Mouse (Mus musculus): Measurements from ENCODE around the gene Bcam. TPM values are rescaled to one million over a fixed set of nuclear protein-coding genes. Genes with fewer than 3 reads are reported as not detected.

Bcam gene
- total and polyA plus RNA-seq, 3 experiments, result 3.0 to 10.9 (median 4.8) TPM

DNA sequence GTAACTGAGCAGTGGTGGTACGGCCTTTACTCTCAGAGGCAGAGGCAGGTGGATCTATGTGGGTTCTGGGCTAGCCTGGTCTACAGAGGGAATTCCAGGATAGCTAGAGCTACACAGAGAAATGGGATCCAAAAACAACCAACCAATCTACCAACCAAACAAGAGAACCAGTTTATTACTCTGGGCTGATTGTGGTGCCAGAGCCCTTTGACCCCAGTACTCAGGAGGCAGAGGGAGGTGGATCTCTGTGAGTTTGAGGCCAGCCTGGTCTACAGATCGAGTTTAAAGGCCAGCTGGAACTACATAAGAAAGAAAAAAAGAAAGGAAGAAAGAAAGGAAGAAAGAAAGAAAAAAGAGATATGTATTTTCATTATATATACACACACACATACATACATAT lies 24.4 kb upstream of the Bcam start:
- TF ChIP-seq UBTF (IDR thresholded peaks at IDR 0.05; ENCODE audit: low read depth, low read length) (no peak), NELFE (IDR thresholded peaks at IDR 0.05; ENCODE audit: low read depth, low read length) (no peak), HCFC1 (IDR thresholded peaks at IDR 0.05; ENCODE audit: low read depth, low read length) (no peak), MYC (IDR thresholded peaks at IDR 0.05; ENCODE audit: low read depth, low read length) (no peak), TCF12 (IDR thresholded peaks at IDR 0.05; ENCODE audit: low read depth, low read length) (no peak), CHD1 (IDR thresholded peaks at IDR 0.05; ENCODE audit: low read depth, low read length) (no peak), MAZ (IDR thresholded peaks at IDR 0.05; ENCODE audit: low read depth, low read length) (no peak), USF2 (conservative IDR thresholded peaks at IDR 0.05; ENCODE audit: low read depth, low read length) (no peak), POLR2AphosphoS2 (IDR thresholded peaks at IDR 0.05; ENCODE audit: low read depth, low read length) (no peak), ZNF384 (IDR thresholded peaks at IDR 0.05; ENCODE audit: low read depth, low read length) (no peak), E2F4 (IDR thresholded peaks at IDR 0.05; ENCODE audit: insufficient replicate concordance, low read depth, low read length) (no peak), ZKSCAN1 (IDR thresholded peaks at IDR 0.05; ENCODE audit: borderline replicate concordance, low read depth, low read length) (no peak), ELF1 (IDR thresholded peaks at IDR 0.05; ENCODE audit: low read depth, low read length) (no peak), TBP (conservative IDR thresholded peaks at IDR 0.05; ENCODE audit: low read depth, low read length) (no peak), MXI1 (IDR thresholded peaks at IDR 0.05; ENCODE audit: low read depth, low read length) (no peak), ZMIZ1 (IDR thresholded peaks at IDR 0.05; ENCODE audit: low read depth, low read length) (no peak)
- H3K4me2 ChIP-seq (ENCODE audit: insufficient read depth, low read depth, poor library complexity, severe bottlenecking), result no peak overlapping the region
- in situ Hi-C loops (cut with MboI; ENCODE audit: low pct_ligation_motif_present, low pct_unique_long_range_greater_than_20kb, low sequenced_read_pairs), result no loop called here
- no peaks in the 10 kb centered on the region for H3K9me3 ChIP-seq (replicated peaks; ENCODE audit: low read length)
- H3K36me3 ChIP-seq (replicated peaks in 1 of 2; ENCODE audit: control insufficient read depth in 1 of 2, insufficient read depth in 1 of 2, low read length in 1 of 2), result no peaks in the 10 kb centered on the region
- H3K9ac ChIP-seq (ENCODE audit: insufficient read depth, low read depth), result no peak overlapping the region
- no peak for DNase-seq (ENCODE audit: extremely low read depth)
- peaks cover 14 to 47% of the 10 kb centered on the region in 2 experiments for H3K4me1 ChIP-seq (ENCODE audit: control insufficient read depth in 1 of 2, insufficient read depth in 2 of 2)
- dilution Hi-C loops (cut with MboI; ENCODE audit: extremely low pct_ligation_motif_present, extremely low pct_unique_long_range_greater_than_20kb, low sequenced_read_pairs), result no loop called here
- no peak overlapping the region for H3K4me3 ChIP-seq (replicated peaks in 1 of 3; ENCODE audit: low read depth in 2 of 3, low read length in 2 of 3, poor library complexity in 1 of 3)
- H3K27me3 ChIP-seq (replicated peaks), result peaks cover 4% of the 10 kb centered on the region
- H3K27ac ChIP-seq (ENCODE audit: insufficient read depth, low read depth), result no peak overlapping the region
- no peaks in the 10 kb centered on the region for H3K79me2 ChIP-seq (replicated peaks; ENCODE audit: control insufficient read depth, extremely low read depth, insufficient read depth, poor library complexity, severe bottlenecking)

GRCm38 (mm10) chr7:19792701-19793630 lies 22.1 kb upstream of the Bcam start:
- peak overlapping the region; percentile 1; the same call in 1 of the 2 replicates for H3K4me2 ChIP-seq (ENCODE audit: insufficient read depth, low read depth, poor library complexity, severe bottlenecking)
- H3K9ac ChIP-seq (ENCODE audit: insufficient read depth, low read depth), result 0 out of 2 replicates have a peak overlapping the region, but pooled peaks have one; percentile 21
- dilution Hi-C loops (cut with MboI; ENCODE audit: extremely low pct_ligation_motif_present, extremely low pct_unique_long_range_greater_than_20kb, low sequenced_read_pairs), result no loop called here
- peaks cover 4% of the 10 kb centered on the region for H3K27me3 ChIP-seq (replicated peaks)
- H3K36me3 ChIP-seq (replicated peaks in 1 of 2; ENCODE audit: control insufficient read depth in 1 of 2, insufficient read depth in 1 of 2, low read length in 1 of 2), result peaks cover 0 to 7% of the 10 kb centered on the region in 2 experiments
- no peaks in the 10 kb centered on the region for H3K79me2 ChIP-seq (replicated peaks; ENCODE audit: control insufficient read depth, extremely low read depth, insufficient read depth, poor library complexity, severe bottlenecking)
- peaks cover 4% of the 10 kb centered on the region for H3K9me3 ChIP-seq (replicated peaks; ENCODE audit: low read length)
- peak overlapping the region; percentile 63 for H3K27ac ChIP-seq (ENCODE audit: insufficient read depth, low read depth)
- in situ Hi-C loops (cut with MboI; ENCODE audit: low pct_ligation_motif_present, low pct_unique_long_range_greater_than_20kb, low sequenced_read_pairs), result no loop called here
- peak overlapping the region; percentile 34 to 36 (median 34) for H3K4me3 ChIP-seq (replicated peaks in 1 of 3; ENCODE audit: low read depth in 2 of 3, low read length in 2 of 3, poor library complexity in 1 of 3)
- peaks cover 16 to 61% of the 10 kb centered on the region in 2 experiments for H3K4me1 ChIP-seq (ENCODE audit: control insufficient read depth in 1 of 2, insufficient read depth in 2 of 2)
- DNase-seq (ENCODE audit: extremely low read depth), result peak; percentile 75
- TF ChIP-seq PAX5 (IDR thresholded peaks at IDR 0.05; ENCODE audit: low read length) (no peak), MAX (IDR thresholded peaks at IDR 0.05; ENCODE audit: low read length) (no peak; the same call in 1 of the 2 replicates), TCF12 (IDR thresholded peaks at IDR 0.05; ENCODE audit: low read depth, low read length) (peak; percentile 95), HCFC1 (IDR thresholded peaks at IDR 0.05; ENCODE audit: low read depth, low read length) (peak; percentile 54), ZNF384 (IDR thresholded peaks at IDR 0.05; ENCODE audit: low read depth, low read length) (no peak), SIN3A (IDR thresholded peaks at IDR 0.05; ENCODE audit: low read length) (no peak; the same call in 1 of the 2 replicates), BHLHE40 (IDR thresholded peaks at IDR 0.05; ENCODE audit: low read depth, low read length) (peak; percentile 88; the same call in 1 of the 2 replicates), CTCF (conservative IDR thresholded peaks at IDR 0.05 in 1 of 2, IDR thresholded peaks at IDR 0.05 in 1 of 2; ENCODE audit: low read depth in 2 of 2, low read length in 2 of 2) (no peak), NELFE (IDR thresholded peaks at IDR 0.05; ENCODE audit: low read depth, low read length) (0 out of 2 replicates have a peak, but pooled peaks have one; percentile 18), ZMIZ1 (IDR thresholded peaks at IDR 0.05; ENCODE audit: low read depth, low read length) (no peak), JUN (IDR thresholded peaks at IDR 0.05; ENCODE audit: insufficient read depth, low read depth, low read length) (peak; percentile 26; the same call in 1 of the 2 replicates), MXI1 (IDR thresholded peaks at IDR 0.05; ENCODE audit: low read depth, low read length) (peak; percentile 68), ETS1 (conservative IDR thresholded peaks at IDR 0.05; ENCODE audit: low read depth, low read length) (peak; percentile 81), MEF2A (IDR thresholded peaks at IDR 0.05; ENCODE audit: borderline replicate concordance, low read depth, low read length) (peak; percentile 66; the same call in 1 of the 2 replicates), MAFK (IDR thresholded peaks at IDR 0.05; ENCODE audit: insufficient replicate concordance, low read length) (no peak), USF1 (IDR thresholded peaks at IDR 0.05; ENCODE audit: low read depth, low read length) (no peak), USF2 (conservative IDR thresholded peaks at IDR 0.05; ENCODE audit: low read depth, low read length) (no peak), MYC (IDR thresholded peaks at IDR 0.05; ENCODE audit: low read depth, low read length) (no peak; the same call in none of the 2 replicates), NRF1 (IDR thresholded peaks at IDR 0.05; ENCODE audit: low read depth, low read length) (no peak), ZC3H11A (IDR thresholded peaks at IDR 0.05; ENCODE audit: low read depth, low read length) (no peak), MAZ (IDR thresholded peaks at IDR 0.05; ENCODE audit: low read depth, low read length) (peak; percentile 51; the same call in 1 of the 2 replicates)

All from CH12.LX (cell line).